Mouse (Mus musculus) hindbrain, embryonic 13.5 days (tissue): ENCODE data around the gene Fpr-rs3. TPM values are rescaled to one million over a fixed set of nuclear protein-coding genes. Genes with fewer than 3 reads are reported as not detected.

Source experiments
- ATAC-seq: fragments of 200-750 bp; cut with Nextera tagmentation; 2 replicates; pipeline ENCODE4 v1.8.0; 2017; ENCODE audit warnings: moderate TSS enrichment; ENCODE audit not compliant: low FRiP score
- H3K27ac ChIP-seq: fragments of 300-500 bp; sonication (generic); 2 replicates; pipeline ENCODE4 v1.5.1; 2015; ENCODE audit warnings: inconsistent platforms, mild to moderate bottlenecking, moderate library complexity
- H3K27me3 ChIP-seq: fragments of 300-500 bp; sonication (generic); 2 replicates; pipeline ENCODE4 v1.6.1; 2015; ENCODE audit warnings: mild to moderate bottlenecking, inconsistent platforms
- H3K36me3 ChIP-seq: fragments of 300-500 bp; sonication (generic); 2 replicates; pipeline ENCODE4 v1.6.1; 2015; ENCODE audit warnings: mild to moderate bottlenecking, inconsistent platforms
- H3K4me1 ChIP-seq: fragments of 300-500 bp; sonication (generic); replicated peaks from 2 replicates; pipeline ENCODE4 v1.6.1; 2015; ENCODE audit warnings: inconsistent platforms
- H3K4me2 ChIP-seq: fragments of 300-500 bp; sonication (generic); 2 replicates; pipeline ENCODE4 v1.6.1; 2015; ENCODE audit warnings: inconsistent platforms, mild to moderate bottlenecking, moderate library complexity
- H3K4me3 ChIP-seq: fragments of 300-500 bp; sonication (generic); 2 replicates; pipeline ENCODE4 v1.5.1; 2015; ENCODE audit warnings: mild to moderate bottlenecking, inconsistent platforms
- H3K9ac ChIP-seq: fragments of 300-500 bp; sonication (generic); 2 replicates; pipeline ENCODE4 v1.6.1; 2015; ENCODE audit warnings: mild to moderate bottlenecking, inconsistent platforms
- H3K9me3 ChIP-seq: fragments of 300-500 bp; sonication (generic); 2 replicates; pipeline ENCODE4 v1.6.1; 2016; ENCODE audit warnings: inconsistent platforms
- WGBS: fragments of 180-500 bp; shearing (Covaris S2); methylation state at CpG from one replicate; pipeline ENCODE4 v1.1.7; 2015; 5-methylcytosine and 5-hydroxymethylcytosine counted together
- polyA plus RNA-seq: library from polyadenylated mRNA; unstranded; fragments of >200 nt; fragmentation: Nextera tagmentation; extraction: Ambion mirVana; gene quantifications from 2 replicates; pipeline ENCODE4 v1.2.1, GENCODE M21; 2015

Gene Fpr-rs3
- polyA plus RNA-seq: not detected in 2 replicates

GRCm38 (mm10) chr17:20624777-20625176, at the start of gene Fpr-rs3:
Gene Fpr-rs3, minus strand, starts transcription at chr17:20624877.
- no peak within 1 kb of the TSS for H3K4me2 ChIP-seq
- H3K9ac ChIP-seq: no peak within 1 kb of the TSS
- H3K27ac ChIP-seq: no peak within 1 kb of the TSS
- H3K9me3 ChIP-seq: peaks cover 19% of the 10 kb centered on the region
- H3K4me1 ChIP-seq: no peaks in the 10 kb centered on the region
- H3K36me3 ChIP-seq: no peaks in the 10 kb centered on the region
- H3K4me3 ChIP-seq: no peak within 1 kb of the TSS
- H3K27me3 ChIP-seq: no peaks in the 10 kb centered on the region
- no peak for ATAC-seq

- 30% methylated on average over 1 of the region's 1 CpGs for whole genome bisulfite sequencing
- H3K9ac ChIP-seq: no peak within 1 kb of the TSS
- H3K27me3 ChIP-seq: no peaks in the 10 kb centered on the region
- H3K4me1 ChIP-seq: no peaks in the 10 kb centered on the region
- ATAC-seq: no peak
- H3K9me3 ChIP-seq: peaks cover 4% of the 10 kb centered on the region
- H3K36me3 ChIP-seq: no peaks in the 10 kb centered on the region
- H3K27ac ChIP-seq: no peak within 1 kb of the TSS
- H3K4me3 ChIP-seq: no peak within 1 kb of the TSS
- H3K4me2 ChIP-seq: no peak within 1 kb of the TSS
Measured at GRCm38 (mm10) chr17:20596323-20596722, 28.4 kb downstream of the Fpr-rs3 start, which contains the start of gene Vmn2r110. Gene Vmn2r110, minus strand, starts transcription at chr17:20596423.

Other genes with a start within 250 kb of the Fpr-rs3 start
- not detected in 2 replicates for gene Vmn1r224, start 210.7 kb downstream of the Fpr-rs3 start, polyA plus RNA-seq
- not detected in 2 replicates for gene Vmn2r108, start 143.5 kb downstream of the Fpr-rs3 start, polyA plus RNA-seq
- gene Vmn1r225, start 126.7 kb downstream of the Fpr-rs3 start, polyA plus RNA-seq: not detected in 2 replicates
- gene Vmn2r109, start 60.1 kb downstream of the Fpr-rs3 start, polyA plus RNA-seq: not detected in 2 replicates
- 0.01 TPM in 1 of 2 replicates, not detected in the other for gene Vmn2r110, start 28.5 kb downstream of the Fpr-rs3 start, polyA plus RNA-seq
- gene Vmn1r226, start 58.0 kb upstream of the Fpr-rs3 start, polyA plus RNA-seq: not detected in 2 replicates
- gene Vmn1r227, start 105.0 kb upstream of the Fpr-rs3 start, polyA plus RNA-seq: not detected in 2 replicates
- not detected in 2 replicates for gene Vmn1r228, start 161.3 kb upstream of the Fpr-rs3 start, polyA plus RNA-seq
- gene Vmn1r229, start 186.7 kb upstream of the Fpr-rs3 start, polyA plus RNA-seq: 0.03 TPM in 1 of 2 replicates, not detected in the other
- gene Vmn1r230, start 215.6 kb upstream of the Fpr-rs3 start, polyA plus RNA-seq: not detected in 2 replicates